In the genomic region with DNA sequence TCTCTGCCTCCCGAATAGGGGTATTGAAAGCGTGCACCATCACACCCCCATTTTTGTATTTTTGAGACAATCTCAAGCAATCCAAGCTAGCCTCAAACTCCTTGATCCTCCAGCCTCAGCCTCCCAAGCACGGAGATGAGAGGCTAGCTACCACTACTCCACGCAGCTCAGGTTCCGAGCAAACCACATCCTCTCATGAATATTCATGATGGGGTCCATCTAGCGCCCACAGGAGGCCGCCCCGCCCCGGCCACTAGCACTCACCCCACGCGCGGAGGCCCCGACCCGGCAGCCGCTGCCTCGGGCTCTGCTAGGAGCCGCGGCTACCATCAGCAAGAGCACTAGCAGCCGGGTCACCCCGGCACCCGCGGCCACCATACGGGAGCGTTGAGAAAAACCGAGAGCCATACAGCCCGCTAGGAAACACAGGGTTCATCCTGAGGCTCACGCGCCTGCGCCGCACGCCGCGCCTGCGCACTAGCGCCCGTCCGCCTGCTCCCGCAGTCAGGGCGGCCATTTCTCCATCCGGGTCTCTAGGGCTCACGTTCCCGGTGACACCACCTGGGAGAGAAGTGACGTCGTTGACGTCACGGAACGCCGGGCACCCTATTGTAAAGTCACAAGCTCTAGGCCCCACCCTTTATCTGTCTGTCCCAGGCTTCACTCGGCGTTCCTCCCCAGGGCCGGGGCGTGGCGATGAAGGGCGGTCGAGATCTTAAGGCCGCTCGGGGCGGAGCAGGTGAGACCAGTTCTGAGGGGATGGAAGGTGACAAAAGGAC, we compare ENCODE assay signal across 8 mouse cellular contexts. TPM values are rescaled to one million over a fixed set of nuclear protein-coding genes. Genes with fewer than 3 reads are reported as not detected.
DNase-seq lines count a peak whose midpoint lies in the region; ATAC-seq and TF ChIP-seq lines count a peak whose summit lies in the region.

A gene (minus strand): TSS at position 538 of the 779 bp plus-strand sequence.
A gene (plus strand): TSS at position 590 of the 779 bp plus-strand sequence.

- TF ChIP-seq EP300 in CH12.LX (IDR thresholded peaks at IDR 0.05; ENCODE audit: low read length): no peak

- no peaks in the 10 kb centered on the region for H3K9me3 ChIP-seq in CH12.LX (replicated peaks; ENCODE audit: low read length)
- no peaks in the 10 kb centered on the region for H3K9me3 ChIP-seq in forebrain, embryonic 11.5 days (ENCODE audit: control insufficient read depth, low read length)
- H3K9me3 ChIP-seq in heart, embryonic 16.5 days (replicated peaks; ENCODE audit: control insufficient read depth, low read length): no peaks in the 10 kb centered on the region
- H3K9me3 ChIP-seq in liver, embryonic 15.5 days (replicated peaks): no peaks in the 10 kb centered on the region
- H3K9me3 ChIP-seq in neural tube, embryonic 12.5 days: no peaks in the 10 kb centered on the region

- TF ChIP-seq RAD21 in CH12.LX (IDR thresholded peaks at IDR 0.05; ENCODE audit: low read depth, low read length): no peak

- in situ Hi-C loops in CH12.LX (cut with MboI; ENCODE audit: low pct_ligation_motif_present, low pct_unique_long_range_greater_than_20kb, low sequenced_read_pairs): loop anchor here (10.0 kb wide), 1 partner anchor 231 kb away; a partner anchor contains a TSS

- peak; percentile 99 for DNase-seq in CH12.LX (ENCODE audit: extremely low read depth)
- DNase-seq in c-Kit-positive CD71-positive TER-119-negative erythroid progenitor cells, embryonic 14.5 days (ENCODE audit: low read depth): peak; percentile 99
- peak; percentile 99 for DNase-seq in forebrain, embryonic 11.5 days (ENCODE audit: low spot score)
- peak; percentile 98 to 99 for DNase-seq in kidney, postnatal 36 days
- peak; percentile 97 for DNase-seq in telencephalon, adult 2 months (ENCODE audit: low read depth, low spot score)

- dilution Hi-C loops in CH12.LX (cut with MboI; ENCODE audit: extremely low pct_ligation_motif_present, extremely low pct_unique_long_range_greater_than_20kb, low sequenced_read_pairs): no loop called here

- H3K4me2 ChIP-seq in CH12.LX (ENCODE audit: insufficient read depth, low read depth, poor library complexity, severe bottlenecking): peak within 1 kb of the TSS; percentile 77
- peak within 1 kb of the TSS; percentile 88 for H3K4me2 ChIP-seq in forebrain, embryonic 11.5 days (ENCODE audit: low read depth, low read length, severe bottlenecking)
- peak within 1 kb of the TSS; percentile 76 for H3K4me2 ChIP-seq in heart, embryonic 16.5 days (ENCODE audit: low read depth, low read length)
- peak within 1 kb of the TSS; percentile 95 for H3K4me2 ChIP-seq in liver, embryonic 15.5 days
- peak within 1 kb of the TSS; percentile 85 for H3K4me2 ChIP-seq in neural tube, embryonic 12.5 days (replicated peaks)

- H3K27ac ChIP-seq in CH12.LX (ENCODE audit: insufficient read depth, low read depth): peak within 1 kb of the TSS; percentile 67
- H3K27ac ChIP-seq in forebrain, embryonic 11.5 days (ENCODE audit: low read depth, low read length): peak within 1 kb of the TSS; percentile 88
- peak within 1 kb of the TSS; percentile 93 for H3K27ac ChIP-seq in heart, embryonic 16.5 days (ENCODE audit: low read length)
- peak within 1 kb of the TSS; percentile 98 for H3K27ac ChIP-seq in liver, embryonic 15.5 days (replicated peaks)
- peak within 1 kb of the TSS; percentile 93 for H3K27ac ChIP-seq in neural tube, embryonic 12.5 days

- H3K4me1 ChIP-seq in CH12.LX (ENCODE audit: control insufficient read depth in 1 of 2, insufficient read depth in 2 of 2): peaks cover 4 to 21% of the 10 kb centered on the region in 2 experiments; a peak in 3 of 4 replicates
- H3K4me1 ChIP-seq in forebrain, embryonic 11.5 days (replicated peaks; ENCODE audit: control insufficient read depth, insufficient read depth, low read length): peaks cover 7% of the 10 kb centered on the region
- peaks cover 15% of the 10 kb centered on the region for H3K4me1 ChIP-seq in heart, embryonic 16.5 days (ENCODE audit: control insufficient read depth, insufficient read depth, low read length)
- peaks cover 46% of the 10 kb centered on the region for H3K4me1 ChIP-seq in liver, embryonic 15.5 days (replicated peaks)
- peaks cover 18% of the 10 kb centered on the region for H3K4me1 ChIP-seq in neural tube, embryonic 12.5 days

- H3K9ac ChIP-seq in CH12.LX (ENCODE audit: insufficient read depth, low read depth): peak within 1 kb of the TSS; percentile 83
- H3K9ac ChIP-seq in forebrain, embryonic 11.5 days (ENCODE audit: low read length): peak within 1 kb of the TSS; percentile 94
- H3K9ac ChIP-seq in heart, embryonic 16.5 days (ENCODE audit: low read length): peak within 1 kb of the TSS; percentile 85
- H3K9ac ChIP-seq in liver, embryonic 15.5 days: peak within 1 kb of the TSS; percentile 89
- peak within 1 kb of the TSS; percentile 84 for H3K9ac ChIP-seq in neural tube, embryonic 12.5 days

- H3K79me2 ChIP-seq in CH12.LX (replicated peaks; ENCODE audit: control insufficient read depth, extremely low read depth, insufficient read depth, poor library complexity, severe bottlenecking): peaks cover 8% of the 10 kb centered on the region; the same call in 1 of the 2 replicates

- no peaks in the 10 kb centered on the region for H3K27me3 ChIP-seq in CH12.LX (replicated peaks)
- no peaks in the 10 kb centered on the region for H3K27me3 ChIP-seq in forebrain, embryonic 11.5 days (ENCODE audit: control insufficient read depth, insufficient read depth, low read length)
- H3K27me3 ChIP-seq in heart, embryonic 16.5 days (ENCODE audit: control insufficient read depth, insufficient read depth, low read length): peaks cover 3% of the 10 kb centered on the region; the same call in 1 of the 2 replicates
- peaks cover 20% of the 10 kb centered on the region for H3K27me3 ChIP-seq in liver, embryonic 15.5 days
- 0 out of 2 replicates have a peak, but pooled peaks cover 5% of the 10 kb centered on the region for H3K27me3 ChIP-seq in neural tube, embryonic 12.5 days (replicated peaks)

- ATAC-seq in forebrain, embryonic 11.5 days (replicated peaks; ENCODE audit: low FRiP score): peak; percentile 92
- ATAC-seq in heart, embryonic 16.5 days (replicated peaks; ENCODE audit: extremely low read depth, insufficient read depth, low FRiP score): peak; percentile 92
- ATAC-seq in liver, embryonic 15.5 days (ENCODE audit: insufficient read depth): peak; percentile 94
- ATAC-seq in neural tube, embryonic 12.5 days (ENCODE audit: low FRiP score, low read depth): peak; percentile 97

- peak within 1 kb of the TSS; percentile 70 to 76 (median 73) for H3K4me3 ChIP-seq in CH12.LX (replicated peaks in 1 of 3; ENCODE audit: low read depth in 2 of 3, low read length in 2 of 3, poor library complexity in 1 of 3)
- H3K4me3 ChIP-seq in forebrain, embryonic 11.5 days (ENCODE audit: low read depth, low read length): peak within 1 kb of the TSS; percentile 51
- peak within 1 kb of the TSS; percentile 72 for H3K4me3 ChIP-seq in heart, embryonic 16.5 days (ENCODE audit: low read length)
- peak within 1 kb of the TSS; percentile 84 for H3K4me3 ChIP-seq in liver, embryonic 15.5 days (replicated peaks)
- H3K4me3 ChIP-seq in neural tube, embryonic 12.5 days: peak within 1 kb of the TSS; percentile 76

- TF ChIP-seq POLR2A in CH12.LX (IDR thresholded peaks at IDR 0.05; ENCODE audit: low read depth, low read length): peak; percentile 96

- under 1% methylated on average over 58 of the region's 58 CpGs for WGBS in forebrain, embryonic 11.5 days
- under 1% methylated on average over 58 of the region's 58 CpGs for WGBS in heart, embryonic 16.5 days
- under 1% methylated on average over 58 of the region's 58 CpGs for WGBS in liver, embryonic 15.5 days (ENCODE audit: insufficient replicate concordance)
- 1% methylated on average over 58 of the region's 58 CpGs for WGBS in neural tube, embryonic 12.5 days

- no peak for TF ChIP-seq CTCF in CH12.LX (conservative IDR thresholded peaks at IDR 0.05 in 1 of 2, IDR thresholded peaks at IDR 0.05 in 1 of 2; ENCODE audit: low read depth in 2 of 2, low read length in 2 of 2)

- H3K36me3 ChIP-seq in CH12.LX (replicated peaks in 1 of 2; ENCODE audit: control insufficient read depth in 1 of 2, insufficient read depth in 1 of 2, low read length in 1 of 2): peaks cover 18 to 46% of the 10 kb centered on the region in 2 experiments
- H3K36me3 ChIP-seq in forebrain, embryonic 11.5 days (ENCODE audit: control insufficient read depth, insufficient read depth, low read length): peaks cover 4% of the 10 kb centered on the region; the same call in 1 of the 2 replicates
- H3K36me3 ChIP-seq in heart, embryonic 16.5 days (ENCODE audit: control insufficient read depth, insufficient read depth): peaks cover 9% of the 10 kb centered on the region; the same call in 1 of the 2 replicates
- H3K36me3 ChIP-seq in liver, embryonic 15.5 days (replicated peaks): peaks cover 35% of the 10 kb centered on the region
- peaks cover 23% of the 10 kb centered on the region for H3K36me3 ChIP-seq in neural tube, embryonic 12.5 days

TF ChIP-seq in CH12.LX, 34 proteins besides CTCF, POLR2A, EP300 and RAD21 (continues in another document):
- TF ChIP-seq MYC (IDR thresholded peaks at IDR 0.05; ENCODE audit: low read depth, low read length) (peak; percentile 58), UBTF (IDR thresholded peaks at IDR 0.05; ENCODE audit: low read depth, low read length) (0 out of 2 replicates have a peak, but pooled peaks have one; percentile 25), JUND (conservative IDR thresholded peaks at IDR 0.05; ENCODE audit: low read depth, low read length) (0 out of 2 replicates have a peak, but pooled peaks have one; percentile 20), SMC3 (IDR thresholded peaks at IDR 0.05; ENCODE audit: low read depth, low read length) (no peak), POLR2AphosphoS2 (IDR thresholded peaks at IDR 0.05; ENCODE audit: low read depth, low read length) (peak; percentile 77; the same call in 1 of the 2 replicates)

RNA-seq across cellular contexts. Expression of the first gene that starts in this region (rescaled TPM):
- total RNA-seq in CH12.LX (2012; rRNA removed) (25.9 and 32.4 TPM in 2 replicates), CH12.LX (2014; rRNA removed) (14.1 and 14.4 TPM in 2 replicates)
- 42.7 and 49.1 TPM in 2 replicates for polyA plus RNA-seq in CH12.LX (2012; ENCODE audit: insufficient read length, low read depth)
- 115 and 124 TPM in 2 replicates for polyA plus RNA-seq in forebrain, embryonic 11.5 days (2014; fragmentation: Nextera tagmentation; extraction: Ambion mirVana)
- polyA plus RNA-seq in heart, embryonic 16.5 days (2015; fragmentation: Nextera tagmentation; extraction: Ambion mirVana): 87.9 and 88.7 TPM in 2 replicates
- polyA plus RNA-seq in liver, embryonic 15.5 days (2015; fragmentation: Nextera tagmentation; extraction: Ambion mirVana): 45.9 and 55.4 TPM in 2 replicates
- 135 and 136 TPM in 2 replicates for polyA plus RNA-seq in neural tube, embryonic 12.5 days (2016; fragmentation: Nextera tagmentation; extraction: Ambion mirVana)

RNA-seq across cellular contexts. Expression of the second gene that starts in this region (rescaled TPM):
- total RNA-seq in CH12.LX (2012; rRNA removed) (1.2 and 1.3 TPM in 2 replicates), CH12.LX (2014; rRNA removed) (not detected in 2 replicates)
- polyA plus RNA-seq in CH12.LX (2012; ENCODE audit: insufficient read length, low read depth): 0.33 and 0.39 TPM in 2 replicates
- 22.3 and 25.3 TPM in 2 replicates for polyA plus RNA-seq in forebrain, embryonic 11.5 days (2014; fragmentation: Nextera tagmentation; extraction: Ambion mirVana)
- polyA plus RNA-seq in heart, embryonic 16.5 days (2015; fragmentation: Nextera tagmentation; extraction: Ambion mirVana): 6.8 and 7.6 TPM in 2 replicates
- 1.7 and 2.0 TPM in 2 replicates for polyA plus RNA-seq in liver, embryonic 15.5 days (2015; fragmentation: Nextera tagmentation; extraction: Ambion mirVana)
- 26.3 and 28.1 TPM in 2 replicates for polyA plus RNA-seq in neural tube, embryonic 12.5 days (2016; fragmentation: Nextera tagmentation; extraction: Ambion mirVana)

Comparison
In these comparisons a context has a peak if more than half of its experiments do, and no peak if none do; other contexts are left out.
1. Peak in every context shown above with its lines: DNase-seq, ATAC-seq, H3K4me3 ChIP-seq and H3K27ac ChIP-seq.